Mouse (Mus musculus): ENCODE results near the gene Neurl4. TPM values are rescaled to one million over a fixed set of nuclear protein-coding genes. Genes with fewer than 3 reads are reported as not detected.

Gene Neurl4
- polyA plus RNA-seq, 1 experiment from 2014 or later = 7.2 TPM

Small RNA genes within 50 kb of the gene (microRNA-seq; reads per million reads assigned to microRNA genes)
- gene Mir6924 = not detected

Other genes with a start within 250 kb of the Neurl4 start
- 3.7 and 6.0 TPM in 2 replicates for gene Sox15, start 245.8 kb upstream of the Neurl4 start, polyA plus RNA-seq (2015; fragmentation: Nextera tagmentation; extraction: Ambion mirVana)
- gene Mpdu1, start 238.4 kb upstream of the Neurl4 start, polyA plus RNA-seq (2015; fragmentation: Nextera tagmentation; extraction: Ambion mirVana) = 58.7 and 66.1 TPM in 2 replicates
- 15.5 and 16.3 TPM in 2 replicates for gene Cd68, start 234.9 kb upstream of the Neurl4 start, polyA plus RNA-seq (2015; fragmentation: Nextera tagmentation; extraction: Ambion mirVana)
- gene Eif4a1, start 228.6 kb upstream of the Neurl4 start, polyA plus RNA-seq (2015; fragmentation: Nextera tagmentation; extraction: Ambion mirVana) = 442 and 514 TPM in 2 replicates
- gene Senp3, start 219.0 kb upstream of the Neurl4 start, polyA plus RNA-seq (2015; fragmentation: Nextera tagmentation; extraction: Ambion mirVana) = 69.1 and 74.5 TPM in 2 replicates
- gene Tnfsf13, start 215.3 kb upstream of the Neurl4 start, polyA plus RNA-seq (2015; fragmentation: Nextera tagmentation; extraction: Ambion mirVana) = 0.31 and 0.61 TPM in 2 replicates
- 8.0 and 8.9 TPM in 2 replicates for gene Tnfsf12, start 205.2 kb upstream of the Neurl4 start, polyA plus RNA-seq (2015; fragmentation: Nextera tagmentation; extraction: Ambion mirVana)
- 3.3 and 3.5 TPM in 2 replicates for gene Tnfsfm13, start 205.0 kb upstream of the Neurl4 start, polyA plus RNA-seq (2015; fragmentation: Nextera tagmentation; extraction: Ambion mirVana)
- gene Polr2a, start 142.4 kb upstream of the Neurl4 start, polyA plus RNA-seq (2015; fragmentation: Nextera tagmentation; extraction: Ambion mirVana) = 21.0 and 25.8 TPM in 2 replicates
- 0.12 TPM in 1 of 2 replicates, not detected in the other for gene Slc35g3, start 139.1 kb upstream of the Neurl4 start, polyA plus RNA-seq (2015; fragmentation: Nextera tagmentation; extraction: Ambion mirVana)
- 2.7 and 3.0 TPM in 2 replicates for gene Zbtb4, start 135.2 kb upstream of the Neurl4 start, polyA plus RNA-seq (2015; fragmentation: Nextera tagmentation; extraction: Ambion mirVana)
- 5.1 and 6.0 TPM in 2 replicates for gene Chrnb1, start 105.1 kb upstream of the Neurl4 start, polyA plus RNA-seq (2015; fragmentation: Nextera tagmentation; extraction: Ambion mirVana)
- gene Fgf11, start 99.2 kb upstream of the Neurl4 start, polyA plus RNA-seq (2015; fragmentation: Nextera tagmentation; extraction: Ambion mirVana) = 2.2 and 2.4 TPM in 2 replicates
- gene Tmem102, start 95.4 kb upstream of the Neurl4 start, polyA plus RNA-seq (2015; fragmentation: Nextera tagmentation; extraction: Ambion mirVana) = 19.9 and 20.4 TPM in 2 replicates
- gene Gm39566, start 85.8 kb upstream of the Neurl4 start, polyA plus RNA-seq (2015; fragmentation: Nextera tagmentation; extraction: Ambion mirVana) = not detected in 2 replicates
- not detected in 2 replicates for gene Spem2, start 82.6 kb upstream of the Neurl4 start, polyA plus RNA-seq (2015; fragmentation: Nextera tagmentation; extraction: Ambion mirVana)
- not detected in 2 replicates for gene Spem1, start 78.9 kb upstream of the Neurl4 start, polyA plus RNA-seq (2015; fragmentation: Nextera tagmentation; extraction: Ambion mirVana)
- 6.3 and 7.4 TPM in 2 replicates for gene Nlgn2, start 63.3 kb upstream of the Neurl4 start, polyA plus RNA-seq (2015; fragmentation: Nextera tagmentation; extraction: Ambion mirVana)
- 400 and 416 TPM in 2 replicates for gene Tmem256, start 62.6 kb upstream of the Neurl4 start, polyA plus RNA-seq (2015; fragmentation: Nextera tagmentation; extraction: Ambion mirVana)
- gene Plscr3, start 54.7 kb upstream of the Neurl4 start, polyA plus RNA-seq (2015; fragmentation: Nextera tagmentation; extraction: Ambion mirVana) = 80.8 and 81.3 TPM in 2 replicates
- gene Tnk1, start 42.3 kb upstream of the Neurl4 start, polyA plus RNA-seq (2015; fragmentation: Nextera tagmentation; extraction: Ambion mirVana) = 12.9 and 15.4 TPM in 2 replicates
- not detected in 2 replicates for gene Tmem95, start 23.1 kb upstream of the Neurl4 start, polyA plus RNA-seq (2015; fragmentation: Nextera tagmentation; extraction: Ambion mirVana)
- gene Kctd11, start 19.7 kb upstream of the Neurl4 start, polyA plus RNA-seq (2015; fragmentation: Nextera tagmentation; extraction: Ambion mirVana) = 7.8 and 9.2 TPM in 2 replicates
- gene Acap1, start 5.5 kb upstream of the Neurl4 start, polyA plus RNA-seq (2015; fragmentation: Nextera tagmentation; extraction: Ambion mirVana) = 5.0 and 6.1 TPM in 2 replicates
- 7.5 and 10.4 TPM in 2 replicates for gene 2810408A11Rik, start 85 bp upstream of the Neurl4 start, polyA plus RNA-seq (2015; fragmentation: Nextera tagmentation; extraction: Ambion mirVana)
- gene Gps2, start 12.8 kb downstream of the Neurl4 start, polyA plus RNA-seq (2015; fragmentation: Nextera tagmentation; extraction: Ambion mirVana) = 66.2 and 69.1 TPM in 2 replicates
- 1,591 and 1,597 TPM in 2 replicates for gene Eif5a, start 20.9 kb downstream of the Neurl4 start, polyA plus RNA-seq (2015; fragmentation: Nextera tagmentation; extraction: Ambion mirVana)
- 2.9 and 3.3 TPM in 2 replicates for gene Ybx2, start 34.7 kb downstream of the Neurl4 start, polyA plus RNA-seq (2015; fragmentation: Nextera tagmentation; extraction: Ambion mirVana)
- 26.3 and 28.9 TPM in 2 replicates for gene Slc2a4, start 47.1 kb downstream of the Neurl4 start, polyA plus RNA-seq (2015; fragmentation: Nextera tagmentation; extraction: Ambion mirVana)
- gene Cldn7, start 63.7 kb downstream of the Neurl4 start, polyA plus RNA-seq (2015; fragmentation: Nextera tagmentation; extraction: Ambion mirVana) = 438 and 517 TPM in 2 replicates
- gene Ctdnep1, start 80.1 kb downstream of the Neurl4 start, polyA plus RNA-seq (2015; fragmentation: Nextera tagmentation; extraction: Ambion mirVana) = 23.0 and 23.2 TPM in 2 replicates
- 92.9 and 99.4 TPM in 2 replicates for gene Elp5, start 81.4 kb downstream of the Neurl4 start, polyA plus RNA-seq (2015; fragmentation: Nextera tagmentation; extraction: Ambion mirVana)
- gene Gabarap, start 90.1 kb downstream of the Neurl4 start, polyA plus RNA-seq (2015; fragmentation: Nextera tagmentation; extraction: Ambion mirVana) = 459 and 473 TPM in 2 replicates
- gene Phf23, start 94.7 kb downstream of the Neurl4 start, polyA plus RNA-seq (2015; fragmentation: Nextera tagmentation; extraction: Ambion mirVana) = 59.4 and 61.8 TPM in 2 replicates
- gene Dvl2, start 99.5 kb downstream of the Neurl4 start, polyA plus RNA-seq (2015; fragmentation: Nextera tagmentation; extraction: Ambion mirVana) = 31.9 and 33.9 TPM in 2 replicates
- 84.8 and 95.4 TPM in 2 replicates for gene Acadvl, start 114.3 kb downstream of the Neurl4 start, polyA plus RNA-seq (2015; fragmentation: Nextera tagmentation; extraction: Ambion mirVana)
- gene Dlg4, start 115.9 kb downstream of the Neurl4 start, polyA plus RNA-seq (2015; fragmentation: Nextera tagmentation; extraction: Ambion mirVana) = 8.2 and 9.7 TPM in 2 replicates
- gene Asgr1, start 153.0 kb downstream of the Neurl4 start, polyA plus RNA-seq (2015; fragmentation: Nextera tagmentation; extraction: Ambion mirVana) = 0.30 and 0.96 TPM in 2 replicates
- 0.81 and 0.85 TPM in 2 replicates for gene Asgr2, start 191.6 kb downstream of the Neurl4 start, polyA plus RNA-seq (2015; fragmentation: Nextera tagmentation; extraction: Ambion mirVana)
- gene Mgl2, start 229.3 kb downstream of the Neurl4 start, polyA plus RNA-seq (2015; fragmentation: Nextera tagmentation; extraction: Ambion mirVana) = 0.50 and 1.0 TPM in 2 replicates